ENCODE assay signal across 8 mouse cellular contexts in genomic region chr12:116077855-116078366, GRCm38 (mm10). TPM values are rescaled to one million over a fixed set of nuclear protein-coding genes. Genes with fewer than 3 reads are reported as not detected.
A peak's percentile ranks its signal among the peaks of the same experiment; 100 is the strongest.
DNase-seq lines count a peak whose midpoint lies in the region; ATAC-seq and TF ChIP-seq lines count a peak whose summit lies in the region.

No protein-coding gene starts in this region.

- no peaks in the 10 kb centered on the region for H3K4me1 ChIP-seq in kidney, embryonic 14.5 days (ENCODE audit: control insufficient read depth, insufficient read depth, low read length)
- no peaks in the 10 kb centered on the region for H3K4me1 ChIP-seq in cortical plate, adult 2 months (ENCODE audit: control insufficient read depth, insufficient read depth, low read length)
- H3K4me1 ChIP-seq in hindbrain, postnatal 0 days (ENCODE audit: insufficient read depth, low read length), result peaks cover 5% of the 10 kb centered on the region; the same call in 1 of the 2 replicates
- H3K4me1 ChIP-seq in midbrain, embryonic 16.5 days (ENCODE audit: control insufficient read depth, insufficient read depth, low read length), result peaks cover 2% of the 10 kb centered on the region; the same call in 1 of the 2 replicates

- H3K36me3 ChIP-seq in kidney, embryonic 14.5 days (ENCODE audit: control insufficient read depth, insufficient read depth, low read length), result no peaks in the 10 kb centered on the region
- no peaks in the 10 kb centered on the region for H3K36me3 ChIP-seq in hindbrain, postnatal 0 days (ENCODE audit: insufficient read depth, low read length)
- no peaks in the 10 kb centered on the region for H3K36me3 ChIP-seq in midbrain, embryonic 16.5 days (ENCODE audit: control insufficient read depth, insufficient read depth, low read length)

- peak; percentile 41 for ATAC-seq in kidney, embryonic 14.5 days (ENCODE audit: low FRiP score, low TSS enrichment)
- no peak; the same call in none of the 2 replicates for ATAC-seq in hindbrain, postnatal 0 days
- peak; percentile 44 for ATAC-seq in midbrain, embryonic 16.5 days

- peaks cover 24% of the 10 kb centered on the region for H3K27me3 ChIP-seq in kidney, embryonic 14.5 days (ENCODE audit: control insufficient read depth, insufficient read depth, low read length)
- 0 out of 2 replicates have a peak, but pooled peaks cover 5% of the 10 kb centered on the region for H3K27me3 ChIP-seq in hindbrain, postnatal 0 days (ENCODE audit: insufficient read depth, low read length)
- H3K27me3 ChIP-seq in midbrain, embryonic 16.5 days (ENCODE audit: control insufficient read depth, insufficient read depth, low read depth, low read length), result peaks cover 3% of the 10 kb centered on the region

- peak overlapping the region; percentile 65 for H3K4me2 ChIP-seq in kidney, embryonic 14.5 days (replicated peaks; ENCODE audit: low read depth, low read length)
- H3K4me2 ChIP-seq in hindbrain, postnatal 0 days (ENCODE audit: low read depth, low read length), result peak overlapping the region; percentile 93
- H3K4me2 ChIP-seq in midbrain, embryonic 16.5 days (ENCODE audit: low read length), result peak overlapping the region; percentile 95

- TF ChIP-seq POLR2A in cortical plate, adult 2 months (IDR thresholded peaks at IDR 0.05; ENCODE audit: extremely low read depth, insufficient read depth, low read length), result no peak

- H3K4me3 ChIP-seq in kidney, embryonic 14.5 days (ENCODE audit: low read length), result peak overlapping the region; percentile 39
- peak overlapping the region; percentile 37 for H3K4me3 ChIP-seq in cortical plate, adult 2 months (ENCODE audit: insufficient read depth, low read length)
- H3K4me3 ChIP-seq in hindbrain, postnatal 0 days (ENCODE audit: low read length), result peak overlapping the region; percentile 52
- peak overlapping the region; percentile 63 for H3K4me3 ChIP-seq in midbrain, embryonic 16.5 days (ENCODE audit: low read depth, low read length)

- peak overlapping the region; percentile 47 for H3K9ac ChIP-seq in kidney, embryonic 14.5 days (ENCODE audit: low read depth, low read length)
- H3K9ac ChIP-seq in hindbrain, postnatal 0 days (replicated peaks; ENCODE audit: low read length), result peak overlapping the region; percentile 52
- H3K9ac ChIP-seq in midbrain, embryonic 16.5 days (ENCODE audit: low read depth, low read length), result peak overlapping the region; percentile 77

- under 1% methylated on average over 23 of the region's 24 CpGs for WGBS in kidney, embryonic 14.5 days
- WGBS in hindbrain, postnatal 0 days, result under 1% methylated on average over 24 of the region's 24 CpGs
- under 1% methylated on average over 24 of the region's 24 CpGs for WGBS in midbrain, embryonic 16.5 days

- no peak for TF ChIP-seq CTCF in cortical plate, adult 2 months (IDR thresholded peaks at IDR 0.05; ENCODE audit: extremely low read depth, insufficient read depth, low read length)
- no peak for TF ChIP-seq CTCF in hindbrain, postnatal 0 days (IDR thresholded peaks at IDR 0.05; ENCODE audit: low read depth)

- H3K9me3 ChIP-seq in kidney, embryonic 14.5 days (ENCODE audit: control insufficient read depth, low read length), result no peaks in the 10 kb centered on the region
- no peaks in the 10 kb centered on the region for H3K9me3 ChIP-seq in hindbrain, postnatal 0 days (ENCODE audit: low read length)
- no peaks in the 10 kb centered on the region for H3K9me3 ChIP-seq in midbrain, embryonic 16.5 days (replicated peaks; ENCODE audit: control insufficient read depth, low read length, poor library complexity, severe bottlenecking)

- no peak for DNase-seq in kidney, adult 8-10 months
- DNase-seq in hindbrain, postnatal 0 days (ENCODE audit: low spot score), result no peak
- DNase-seq in right cerebral cortex, postnatal 14 days, result no peak
- no peak for DNase-seq in B cell, adult 2 months
- DNase-seq in thymus, postnatal 10 days (ENCODE audit: low spot score in 2 of 2), result no peak

- no peak overlapping the region for H3K27ac ChIP-seq in kidney, embryonic 14.5 days (ENCODE audit: low read depth, low read length)
- no peak overlapping the region for H3K27ac ChIP-seq in cortical plate, adult 2 months (ENCODE audit: insufficient read depth, low read length)
- H3K27ac ChIP-seq in hindbrain, postnatal 0 days, result no peak overlapping the region
- H3K27ac ChIP-seq in midbrain, embryonic 16.5 days (ENCODE audit: low read length), result no peak overlapping the region

RNA-seq across cellular contexts. Expression of gene Vipr2, which starts 0.4 kb away (rescaled TPM):
- 1.4 TPM in 2 replicates for polyA plus RNA-seq in kidney, embryonic 14.5 days (2014; fragmentation: Nextera tagmentation; extraction: Ambion mirVana)
- polyA plus RNA-seq in cortical plate, adult 2 months (2012; rRNA removed), result 0.36 and 0.52 TPM in 2 replicates
- 3.3 and 5.3 TPM in 2 replicates for total RNA-seq in hindbrain, postnatal 0 days (2014; rRNA removed)
- polyA plus RNA-seq in hindbrain, postnatal 0 days (2015; fragmentation: Nextera tagmentation; extraction: Ambion mirVana), result 0.65 and 2.0 TPM in 2 replicates
- 0.61 and 1.3 TPM in 2 replicates for polyA plus RNA-seq in midbrain, embryonic 16.5 days (2015; fragmentation: Nextera tagmentation; extraction: Ambion mirVana)

RNA-seq across cellular contexts. Expression of gene Zfp386, which starts 30.4 kb away (rescaled TPM):
- 54.0 and 62.0 TPM in 2 replicates for polyA plus RNA-seq in kidney, embryonic 14.5 days (2014; fragmentation: Nextera tagmentation; extraction: Ambion mirVana)
- polyA plus RNA-seq in cortical plate, adult 2 months (2012; rRNA removed), result 28.4 and 30.9 TPM in 2 replicates
- total RNA-seq in hindbrain, postnatal 0 days (2014; rRNA removed), result 30.5 and 33.5 TPM in 2 replicates
- polyA plus RNA-seq in hindbrain, postnatal 0 days (2015; fragmentation: Nextera tagmentation; extraction: Ambion mirVana), result 33.3 and 35.9 TPM in 2 replicates
- polyA plus RNA-seq in midbrain, embryonic 16.5 days (2015; fragmentation: Nextera tagmentation; extraction: Ambion mirVana), result 55.0 and 57.7 TPM in 2 replicates
